Mouse (Mus musculus) liver, embryonic 16.5 days (tissue): ENCODE results near the gene Atxn1. TPM values are rescaled to one million over a fixed set of nuclear protein-coding genes. Genes with fewer than 3 reads are reported as not detected.

Experiments
- ATAC-seq: fragments of 200-750 bp; cut with Nextera tagmentation; 2 replicates; pipeline ENCODE4 v1.8.0; 2017; ENCODE audit warnings: low read depth, mild to moderate bottlenecking, moderate number of reproducible peaks, moderate library complexity
- H3K27ac ChIP-seq: fragments of 300-500 bp; sonication (generic); 2 replicates; pipeline ENCODE4 v1.5.1; 2014; ENCODE audit warnings: mild to moderate bottlenecking, low read length
- H3K27me3 ChIP-seq: fragments of 300-500 bp; sonication (generic); 2 replicates; pipeline ENCODE4 v1.6.1; 2014; ENCODE audit warnings: low read depth, low read length, mixed read lengths; ENCODE audit not compliant: control insufficient read depth, insufficient read depth
- H3K36me3 ChIP-seq: fragments of 300-500 bp; sonication (generic); 2 replicates; pipeline ENCODE4 v1.6.1; 2014; ENCODE audit warnings: mild to moderate bottlenecking; ENCODE audit not compliant: control insufficient read depth, insufficient read depth
- H3K4me1 ChIP-seq: fragments of 300-500 bp; sonication (generic); 2 replicates; pipeline ENCODE4 v1.6.1; 2014; ENCODE audit warnings: low read depth, low read length, mixed read lengths; ENCODE audit not compliant: control insufficient read depth
- H3K4me2 ChIP-seq: fragments of 300-500 bp; sonication (generic); 2 replicates; pipeline ENCODE4 v1.6.1; 2014; ENCODE audit warnings: low read depth, low read length, mixed read lengths
- H3K4me3 ChIP-seq: fragments of 300-500 bp; sonication (generic); 2 replicates; pipeline ENCODE4 v1.5.1; 2014; ENCODE audit warnings: low read depth, mild to moderate bottlenecking, low read length
- H3K9ac ChIP-seq: fragments of 300-500 bp; sonication (generic); 2 replicates; pipeline ENCODE4 v1.6.1; 2014; ENCODE audit warnings: low read depth, low read length
- H3K9me3 ChIP-seq: fragments of 300-500 bp; sonication (generic); replicated peaks from 2 replicates; pipeline ENCODE4 v1.6.1; 2016; ENCODE audit warnings: low read length; ENCODE audit not compliant: control insufficient read depth
- WGBS: fragments of 180-500 bp; shearing (Covaris S2); extraction: QIAGEN DNeasy Blood & Tissue Kit; methylation state at CpG from one replicate; pipeline ENCODE4 v1.1.7; 2014; ENCODE audit not compliant: insufficient replicate concordance; 5-methylcytosine and 5-hydroxymethylcytosine counted together
- polyA plus RNA-seq: library from polyadenylated mRNA; unstranded; fragments of >200 nt; fragmentation: Nextera tagmentation; extraction: Ambion mirVana; gene quantifications from 2 replicates; pipeline ENCODE4 v1.2.1, GENCODE M21; 2015

The Atxn1 gene
- polyA plus RNA-seq, 1 experiment from 2014 or later: 3.2 TPM

GRCm38 (mm10) chr13:45613346-45613745 lies 351.5 kb downstream of the Atxn1 start:
- Histone ChIP-seq H3K9me3 (0 out of 2 replicates have a peak, but pooled peaks cover 3% of the 10 kb centered on the region), H3K27ac (no peak overlapping the region), H3K9ac (no peak overlapping the region), H3K4me2 (no peak overlapping the region), H3K36me3 (no peaks in the 10 kb centered on the region), H3K4me1 (no peaks in the 10 kb centered on the region), H3K27me3 (no peaks in the 10 kb centered on the region), H3K4me3 (no peak overlapping the region)
- WGBS: 28% methylated on average over 5 of the region's 5 CpGs
- no peak for ATAC-seq

DNA sequence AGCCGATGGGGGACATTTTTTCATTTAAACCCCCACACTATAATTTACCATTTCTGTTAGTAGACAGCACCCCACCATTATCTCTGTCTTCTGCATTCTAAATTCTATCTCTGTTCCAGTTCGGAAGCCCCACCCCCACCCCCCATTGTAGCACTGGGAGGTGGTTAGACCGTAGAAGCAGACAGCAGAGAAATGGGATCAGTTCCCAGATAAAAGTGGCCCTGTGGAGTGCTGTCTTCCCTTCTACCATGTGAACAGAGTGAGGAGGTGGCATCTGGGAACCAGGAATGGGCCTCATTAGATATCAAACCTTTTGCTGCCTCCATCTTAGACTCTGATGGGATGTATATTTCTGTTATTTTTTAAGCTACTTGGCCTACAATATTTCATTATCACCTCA lies 353.3 kb downstream of the Atxn1 start:
- Histone ChIP-seq H3K36me3 (no peaks in the 10 kb centered on the region), H3K27ac (no peak overlapping the region), H3K4me1 (no peaks in the 10 kb centered on the region), H3K9me3 (0 out of 2 replicates have a peak, but pooled peaks cover 3% of the 10 kb centered on the region), H3K27me3 (no peaks in the 10 kb centered on the region), H3K9ac (no peak overlapping the region), H3K4me3 (no peak overlapping the region), H3K4me2 (no peak overlapping the region)
- WGBS: 64% methylated on average over 3 of the region's 3 CpGs
- ATAC-seq: no peak

GRCm38 (mm10) chr13:45609461-45609860 lies 355.3 kb downstream of the Atxn1 start:
- H3K4me3 ChIP-seq: no peak overlapping the region
- 61% methylated on average over 4 of the region's 4 CpGs for WGBS
- H3K27ac ChIP-seq: no peak overlapping the region
- 0 out of 2 replicates have a peak, but pooled peaks cover 3% of the 10 kb centered on the region for H3K9me3 ChIP-seq
- no peaks in the 10 kb centered on the region for H3K27me3 ChIP-seq
- H3K36me3 ChIP-seq: no peaks in the 10 kb centered on the region
- H3K9ac ChIP-seq: no peak overlapping the region
- ATAC-seq: no peak
- no peak overlapping the region for H3K4me2 ChIP-seq
- H3K4me1 ChIP-seq: no peaks in the 10 kb centered on the region

GRCm38 (mm10) chr13:45608593-45608992 lies 356.2 kb downstream of the Atxn1 start:
- H3K36me3 ChIP-seq: no peaks in the 10 kb centered on the region
- H3K27me3 ChIP-seq: no peaks in the 10 kb centered on the region
- H3K4me3 ChIP-seq: no peak overlapping the region
- no peaks in the 10 kb centered on the region for H3K4me1 ChIP-seq
- no peak overlapping the region for H3K9ac ChIP-seq
- H3K4me2 ChIP-seq: no peak overlapping the region
- H3K27ac ChIP-seq: no peak overlapping the region
- H3K9me3 ChIP-seq: 0 out of 2 replicates have a peak, but pooled peaks cover 3% of the 10 kb centered on the region
- WGBS: 78% methylated on average over 5 of the region's 5 CpGs
- ATAC-seq: no peak

DNA sequence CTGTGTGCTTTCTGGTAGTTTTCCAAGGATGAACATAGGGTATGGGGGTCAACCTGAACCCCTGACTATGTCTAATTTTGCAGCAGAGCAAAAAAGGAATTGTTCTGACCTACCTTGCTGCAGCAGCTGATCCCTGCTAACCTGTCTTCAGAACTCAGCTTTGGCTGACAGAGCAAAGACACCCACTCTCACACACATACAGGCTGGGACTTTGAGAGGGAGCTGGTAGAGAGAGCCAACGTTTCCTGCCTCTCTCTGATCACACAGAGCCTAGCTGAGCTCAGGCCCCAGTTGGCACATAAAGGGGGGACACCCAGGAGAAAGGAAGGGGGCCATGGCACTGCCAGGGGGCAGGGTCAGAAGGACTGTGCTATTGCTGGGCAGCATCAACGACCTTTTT lies 356.9 kb downstream of the Atxn1 start:
- H3K27me3 ChIP-seq: no peaks in the 10 kb centered on the region
- no peak overlapping the region for H3K9ac ChIP-seq
- H3K27ac ChIP-seq: no peak overlapping the region
- 44% methylated on average over 2 of the region's 2 CpGs for WGBS
- H3K4me1 ChIP-seq: no peaks in the 10 kb centered on the region
- no peaks in the 10 kb centered on the region for H3K36me3 ChIP-seq
- H3K4me3 ChIP-seq: no peak overlapping the region
- no peak overlapping the region for H3K4me2 ChIP-seq
- ATAC-seq: no peak
- 0 out of 2 replicates have a peak, but pooled peaks cover 3% of the 10 kb centered on the region for H3K9me3 ChIP-seq

DNA sequence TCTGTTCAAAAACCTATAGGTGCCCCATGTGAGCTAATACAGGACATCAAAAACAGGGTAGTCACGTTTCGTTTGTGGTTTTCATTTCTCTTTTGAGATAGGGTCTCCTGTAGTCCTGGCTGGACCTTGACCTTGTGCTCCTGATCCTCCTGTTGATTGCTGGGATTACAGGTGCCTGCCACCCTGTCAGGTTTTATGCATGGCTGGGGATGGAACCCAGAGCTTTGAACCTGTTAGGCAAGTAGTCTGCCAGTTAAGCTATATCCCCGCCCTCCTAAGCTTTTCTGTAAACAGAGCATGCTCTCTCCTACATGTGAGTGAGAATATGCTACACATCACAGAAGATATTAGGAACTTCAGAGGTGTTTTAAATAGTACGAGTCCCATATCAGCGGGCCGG lies 361.2 kb downstream of the Atxn1 start:
- WGBS: 67% methylated on average over 6 of the region's 6 CpGs

GRCm38 (mm10) chr13:45600443-45600842 lies 364.4 kb downstream of the Atxn1 start:
- Histone ChIP-seq H3K4me1 (no peaks in the 10 kb centered on the region), H3K27me3 (no peaks in the 10 kb centered on the region), H3K36me3 (no peaks in the 10 kb centered on the region), H3K4me3 (no peak overlapping the region), H3K9ac (no peak overlapping the region), H3K4me2 (no peak overlapping the region), H3K9me3 (no peaks in the 10 kb centered on the region), H3K27ac (no peak overlapping the region)
- WGBS: 23% methylated on average over 6 of the region's 6 CpGs
- ATAC-seq: no peak

More for the DNA sequence above, 361.2 kb downstream of the Atxn1 start:
- no peaks in the 10 kb centered on the region for H3K4me1 ChIP-seq
- no peaks in the 10 kb centered on the region for H3K36me3 ChIP-seq
- no peaks in the 10 kb centered on the region for H3K27me3 ChIP-seq
- H3K9ac ChIP-seq: no peak overlapping the region
- H3K4me2 ChIP-seq: no peak overlapping the region
- H3K4me3 ChIP-seq: no peak overlapping the region
- H3K9me3 ChIP-seq: 0 out of 2 replicates have a peak, but pooled peaks cover 2% of the 10 kb centered on the region
- no peak for ATAC-seq
- no peak overlapping the region for H3K27ac ChIP-seq

GRCm38 (mm10) chr13:45599831-45600230 lies 365.0 kb downstream of the Atxn1 start:
- no peaks in the 10 kb centered on the region for H3K27me3 ChIP-seq
- WGBS: 70% methylated on average over 2 of the region's 2 CpGs

DNA sequence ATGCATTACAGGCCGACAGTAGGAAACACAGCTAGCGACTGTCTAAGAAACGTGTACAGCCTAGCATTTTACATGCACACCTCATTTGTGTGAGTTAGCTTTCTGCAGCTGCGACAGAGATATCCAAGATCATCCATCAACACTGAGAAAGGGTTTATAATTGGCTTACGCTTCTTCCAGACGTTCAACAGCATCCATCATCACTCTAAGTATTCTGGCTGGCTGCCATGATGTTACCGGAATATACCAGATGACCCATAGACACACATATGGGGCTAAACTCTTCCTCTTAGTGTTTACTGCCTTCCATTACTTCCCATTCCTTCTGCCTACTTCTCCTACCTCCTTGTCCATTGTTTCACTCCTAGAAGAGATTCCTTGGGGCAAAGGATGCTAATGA lies 369.4 kb downstream of the Atxn1 start:
- WGBS: 72% methylated on average over 7 of the region's 7 CpGs
- no peaks in the 10 kb centered on the region for H3K9me3 ChIP-seq
- H3K9ac ChIP-seq: no peak overlapping the region
- ATAC-seq: no peak
- no peak overlapping the region for H3K27ac ChIP-seq
- H3K4me1 ChIP-seq: no peaks in the 10 kb centered on the region
- no peaks in the 10 kb centered on the region for H3K36me3 ChIP-seq
- no peak overlapping the region for H3K4me3 ChIP-seq
- no peaks in the 10 kb centered on the region for H3K27me3 ChIP-seq
- H3K4me2 ChIP-seq: no peak overlapping the region

More at GRCm38 (mm10) chr13:45599831-45600230, 365.0 kb downstream of the Atxn1 start:
- H3K36me3 ChIP-seq: no peaks in the 10 kb centered on the region
- H3K27ac ChIP-seq: no peak overlapping the region
- no peak for ATAC-seq
- no peaks in the 10 kb centered on the region for H3K9me3 ChIP-seq
- no peak overlapping the region for H3K4me2 ChIP-seq
- H3K9ac ChIP-seq: no peak overlapping the region
- no peaks in the 10 kb centered on the region for H3K4me1 ChIP-seq
- H3K4me3 ChIP-seq: no peak overlapping the region
